Mouse (Mus musculus) kidney, postnatal 36 days (tissue): ENCODE results near the gene Grm3.

Experiments used
- DNase-seq, 2 experiments: peaks; one replicate each; pipeline ENCODE4 v3.0.0; 2021 to 2022; ENCODE audit warnings: mixed read lengths in 2 of 2

The Grm3 gene

GRCm38 (mm10) chr5:9622264-9623094 lies 102.5 kb downstream of the Grm3 start:
- no peak for DNase-seq

GRCm38 (mm10) chr5:9621417-9622067 lies 103.4 kb downstream of the Grm3 start:
- no peak for DNase-seq

- no peak for DNase-seq
Measured at GRCm38 (mm10) chr5:9579021-9579420, 145.9 kb downstream of the Grm3 start.

- no peak for DNase-seq
Measured at GRCm38 (mm10) chr5:9578571-9578970, 146.4 kb downstream of the Grm3 start.

- no peak for DNase-seq
Measured at GRCm38 (mm10) chr5:9570946-9571345, 154.0 kb downstream of the Grm3 start.

- DNase-seq: no peak
Measured at GRCm38 (mm10) chr5:9557706-9558105, 167.3 kb downstream of the Grm3 start.

GRCm38 (mm10) chr5:9540822-9541557 lies 184.0 kb downstream of the Grm3 start:
- DNase-seq: peak in 1 of 2 experiments; percentile 19

- no peak for DNase-seq
Measured at GRCm38 (mm10) chr5:9525507-9525906, 199.5 kb downstream of the Grm3 start.

- no peak for DNase-seq
Measured at GRCm38 (mm10) chr5:9511027-9511426, 213.9 kb downstream of the Grm3 start.

- DNase-seq: no peak
Measured at GRCm38 (mm10) chr5:9497235-9497634, 227.7 kb downstream of the Grm3 start.

GRCm38 (mm10) chr5:9495456-9495855 lies 229.5 kb downstream of the Grm3 start:
- no peak for DNase-seq

- DNase-seq: no peak
Measured at GRCm38 (mm10) chr5:9477587-9477986, 247.4 kb downstream of the Grm3 start.

GRCm38 (mm10) chr5:9453298-9453697 lies 271.7 kb downstream of the Grm3 start:
- DNase-seq: no peak

- peak in 1 of 2 experiments; percentile 11 for DNase-seq
Measured at GRCm38 (mm10) chr5:9449570-9449969, 275.4 kb downstream of the Grm3 start.

GRCm38 (mm10) chr5:9448931-9449330 lies 276.0 kb downstream of the Grm3 start:
- no peak for DNase-seq

GRCm38 (mm10) chr5:9446146-9446545 lies 278.8 kb downstream of the Grm3 start:
- DNase-seq: peak; percentile 6 to 56
